Mouse (Mus musculus): ENCODE measurements around the gene Mia3. TPM values are rescaled to one million over a fixed set of nuclear protein-coding genes. Genes with fewer than 3 reads are reported as not detected.
A peak's percentile ranks its signal among the peaks of the same experiment; 100 is the strongest.
"Not testable (repeated sequence)": the region's sequence is repeated elsewhere in the genome, so short reads cannot be mapped to it uniquely, and the experiment has no call there.

Mia3 gene
- 116 and 133 TPM in 2 replicates for polyA plus RNA-seq (2016; fragmentation: Nextera tagmentation; extraction: Ambion mirVana)

DNA sequence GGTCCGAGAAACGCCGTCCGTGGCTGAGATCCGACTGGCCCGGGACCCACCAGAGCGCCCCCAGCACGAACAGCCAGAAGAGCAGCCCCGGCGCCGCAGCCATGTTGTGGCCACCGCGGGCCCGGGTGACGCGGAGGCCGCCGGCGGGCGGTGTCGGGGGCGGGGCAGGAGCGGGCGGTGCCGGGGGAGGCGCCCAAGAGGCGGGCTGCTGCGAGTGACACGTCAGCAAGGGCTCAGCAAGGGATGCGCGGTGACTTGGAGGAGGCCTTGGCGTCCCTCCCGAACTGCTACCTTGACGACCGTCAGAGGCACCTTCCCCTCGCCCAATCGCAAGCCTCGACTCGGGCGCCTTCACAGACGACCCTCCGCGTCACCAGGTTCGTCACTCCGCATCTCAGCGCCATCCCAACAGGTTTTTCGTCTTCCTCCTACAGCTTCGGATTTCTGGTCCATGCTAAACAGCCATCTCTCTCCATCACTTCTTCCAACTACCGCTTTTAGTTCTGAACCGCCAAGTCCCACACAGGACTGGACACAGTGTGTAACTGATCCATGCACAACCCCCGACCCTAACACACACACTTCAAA is at the start of gene Mia3:
TSS of gene Mia3 (minus strand) at position 127 of the 588 bp plus-strand sequence.
- WGBS, result under 1% methylated on average over 51 of the region's 51 CpGs
- Histone ChIP-seq H3K27ac (peak within 1 kb of the TSS; percentile 82), H3K9me3 (no peaks in the 10 kb centered on the region; the same call in 1 of the 2 replicates), H3K36me3 (peaks cover 13% of the 10 kb centered on the region), H3K9ac (replicated peaks) (peak within 1 kb of the TSS; percentile 90), H3K4me3 (replicated peaks) (peak within 1 kb of the TSS; percentile 94), H3K4me2 (peak within 1 kb of the TSS; percentile 78), H3K4me1 (replicated peaks) (peaks cover 18% of the 10 kb centered on the region), H3K27me3 (no peaks in the 10 kb centered on the region; the same call in 1 of the 2 replicates)
- peak; percentile 99 for ATAC-seq (ENCODE audit: insufficient number of reproducible peaks, insufficient read depth, low FRiP score, low TSS enrichment, low read depth)

GRCm38 (mm10) chr1:183417873-183418272 is 48.5 kb upstream of the Mia3 start, which contains the start of gene Hhipl2:
Gene Hhipl2 (plus strand): TSS chr1:183418215.
- Histone ChIP-seq H3K27me3 (no peaks in the 10 kb centered on the region), H3K4me2 (no peak within 1 kb of the TSS), H3K9ac (replicated peaks) (no peak within 1 kb of the TSS), H3K27ac (no peak within 1 kb of the TSS), H3K9me3 (0 out of 2 replicates have a peak, but pooled peaks cover 5% of the 10 kb centered on the region), H3K4me3 (replicated peaks) (no peak within 1 kb of the TSS), H3K4me1 (replicated peaks) (no peaks in the 10 kb centered on the region), H3K36me3 (no peaks in the 10 kb centered on the region)
- 78% methylated on average over 12 of the region's 12 CpGs for WGBS
- ATAC-seq (ENCODE audit: insufficient number of reproducible peaks, insufficient read depth, low FRiP score, low TSS enrichment, low read depth), result no peak

- Histone ChIP-seq H3K9me3 (0 out of 2 replicates have a peak, but pooled peaks cover 5% of the 10 kb centered on the region), H3K36me3 (peaks cover 30% of the 10 kb centered on the region), H3K9ac (replicated peaks) (no peak overlapping the region), H3K4me2 (no peak overlapping the region), H3K4me1 (replicated peaks) (no peaks in the 10 kb centered on the region), H3K27ac (no peak overlapping the region), H3K27me3 (no peaks in the 10 kb centered on the region), H3K4me3 (replicated peaks) (no peak overlapping the region)
- no peak for ATAC-seq (ENCODE audit: insufficient number of reproducible peaks, insufficient read depth, low FRiP score, low TSS enrichment, low read depth)
- WGBS, result 92% methylated on average over 15 of the region's 15 CpGs
Observed at GRCm38 (mm10) chr1:183414081-183414727, 44.9 kb upstream of the Mia3 start.

- H3K9me3 ChIP-seq, result no peaks in the 10 kb centered on the region
- no peak for ATAC-seq (ENCODE audit: insufficient number of reproducible peaks, insufficient read depth, low FRiP score, low TSS enrichment, low read depth)
- peaks cover 73% of the 10 kb centered on the region for H3K36me3 ChIP-seq
- no peak overlapping the region for H3K4me3 ChIP-seq (replicated peaks)
- H3K27ac ChIP-seq, result no peak overlapping the region
- H3K27me3 ChIP-seq, result no peaks in the 10 kb centered on the region
- 93% methylated on average over 3 of the region's 3 CpGs for WGBS
- H3K9ac ChIP-seq (replicated peaks), result no peak overlapping the region
- H3K4me1 ChIP-seq (replicated peaks), result no peaks in the 10 kb centered on the region
- H3K4me2 ChIP-seq, result no peak overlapping the region
Observed at GRCm38 (mm10) chr1:183403396-183403795, 34.0 kb upstream of the Mia3 start.

DNA sequence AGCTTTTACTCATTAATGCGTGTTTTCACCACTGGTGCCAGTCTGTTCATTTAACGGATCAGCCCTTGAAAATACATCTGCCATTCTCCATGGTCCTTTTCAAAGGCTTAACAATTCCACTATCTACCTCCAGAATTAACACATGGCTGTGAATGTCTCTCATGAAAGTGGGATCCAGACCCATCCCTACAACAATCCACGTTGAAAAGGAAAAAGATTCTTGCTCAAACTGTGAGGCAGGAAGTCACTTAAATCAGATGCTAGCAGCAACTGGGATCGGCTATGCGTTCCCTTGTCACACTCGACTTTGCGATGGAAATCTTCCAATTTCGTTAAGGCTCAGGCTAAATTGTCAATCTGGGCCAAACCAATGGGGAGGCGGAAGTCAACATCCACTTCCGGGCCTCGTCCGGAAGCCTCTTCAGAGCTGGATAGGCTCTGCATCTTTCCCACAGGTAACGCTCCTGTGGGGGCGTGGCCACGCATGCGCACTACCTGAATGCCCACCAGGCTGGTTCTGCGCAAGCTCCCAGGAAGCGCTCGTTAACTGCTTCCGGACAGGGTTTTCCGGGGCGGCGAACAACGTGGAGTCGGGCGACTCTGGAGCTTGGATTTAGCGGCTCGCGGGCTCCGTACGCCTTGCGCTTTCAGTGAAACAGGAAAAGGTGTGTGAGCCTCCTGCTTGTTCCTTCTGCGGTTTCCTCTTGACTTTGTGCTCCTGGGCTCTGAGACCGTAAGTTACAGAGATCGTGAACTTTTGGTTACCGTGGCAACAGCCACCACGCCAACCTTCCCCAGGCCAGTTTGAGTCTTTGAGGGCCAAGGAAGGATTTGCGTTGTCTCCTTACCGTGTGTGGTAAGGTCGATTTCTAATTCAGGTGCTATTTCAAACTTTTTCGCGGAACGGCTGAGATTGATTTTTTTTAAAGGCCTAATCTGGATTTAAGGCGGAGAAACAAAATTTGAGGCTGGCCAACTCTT is 19.4 kb upstream of the Mia3 start, which contains the start of gene Taf1a:
TSS of gene Taf1a (plus strand) at position 556 of the 981 bp plus-strand sequence.
- Histone ChIP-seq H3K27ac (peak within 1 kb of the TSS; percentile 36; the same call in 1 of the 2 replicates), H3K4me2 (peak within 1 kb of the TSS; percentile 78), H3K9me3 (no peaks in the 10 kb centered on the region), H3K36me3 (peaks cover 14% of the 10 kb centered on the region), H3K9ac (replicated peaks) (peak within 1 kb of the TSS; percentile 54), H3K27me3 (peaks cover 11% of the 10 kb centered on the region; the same call in 1 of the 2 replicates), H3K4me3 (replicated peaks) (peak within 1 kb of the TSS; percentile 67), H3K4me1 (replicated peaks) (peaks cover 6% of the 10 kb centered on the region)
- peak; percentile 97 for ATAC-seq (ENCODE audit: insufficient number of reproducible peaks, insufficient read depth, low FRiP score, low TSS enrichment, low read depth)
- 6% methylated on average over 44 of the region's 44 CpGs for WGBS

GRCm38 (mm10) chr1:183387421-183387820 is 18.1 kb upstream of the Mia3 start:
- peaks cover 14% of the 10 kb centered on the region; the same call in 1 of the 2 replicates for H3K27me3 ChIP-seq
- not testable (repeated sequence) for H3K4me2 ChIP-seq; H3K9me3 ChIP-seq; H3K36me3 ChIP-seq; H3K9ac ChIP-seq (replicated peaks); H3K4me1 ChIP-seq (replicated peaks); ATAC-seq (ENCODE audit: insufficient number of reproducible peaks, insufficient read depth, low FRiP score, low TSS enrichment, low read depth); H3K4me3 ChIP-seq (replicated peaks); H3K27ac ChIP-seq
- 88% methylated on average over 3 of the region's 3 CpGs for WGBS

DNA sequence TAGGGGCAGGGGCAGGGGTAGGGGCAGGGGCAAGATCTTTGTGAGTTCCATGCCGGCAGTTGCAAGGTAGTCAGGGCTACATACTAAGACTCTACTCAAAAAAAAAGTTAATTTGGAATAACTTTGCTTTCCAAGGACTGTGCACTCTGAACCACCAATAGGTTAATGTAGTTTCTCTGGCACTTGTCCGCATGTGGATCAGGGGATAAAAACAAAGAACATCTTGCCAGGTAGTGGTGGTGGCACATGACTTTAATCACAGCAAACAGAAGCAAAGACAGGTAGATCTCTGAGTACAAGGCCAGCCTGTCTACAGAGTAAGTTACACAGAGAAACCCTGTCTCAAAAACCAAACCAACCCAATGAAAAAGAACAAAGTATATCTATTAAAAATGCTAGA is 13.3 kb upstream of the Mia3 start:
- no peaks in the 10 kb centered on the region for H3K4me1 ChIP-seq (replicated peaks)
- no peak overlapping the region for H3K4me2 ChIP-seq
- 79% methylated on average over 2 of the region's 2 CpGs for WGBS
- H3K36me3 ChIP-seq, result no peaks in the 10 kb centered on the region
- no peak for ATAC-seq (ENCODE audit: insufficient number of reproducible peaks, insufficient read depth, low FRiP score, low TSS enrichment, low read depth)
- no peaks in the 10 kb centered on the region for H3K9me3 ChIP-seq
- H3K9ac ChIP-seq (replicated peaks), result no peak overlapping the region
- H3K27ac ChIP-seq, result no peak overlapping the region
- peaks cover 14% of the 10 kb centered on the region; the same call in 1 of the 2 replicates for H3K27me3 ChIP-seq
- H3K4me3 ChIP-seq (replicated peaks), result no peak overlapping the region

GRCm38 (mm10) chr1:183381816-183382215 is 12.5 kb upstream of the Mia3 start:
- Histone ChIP-seq H3K36me3 (no peaks in the 10 kb centered on the region), H3K9me3 (no peaks in the 10 kb centered on the region), H3K9ac (replicated peaks) (no peak overlapping the region), H3K4me3 (replicated peaks) (no peak overlapping the region), H3K27me3 (peaks cover 10% of the 10 kb centered on the region; the same call in 1 of the 2 replicates), H3K4me1 (replicated peaks) (no peaks in the 10 kb centered on the region), H3K27ac (no peak overlapping the region), H3K4me2 (no peak overlapping the region)
- ATAC-seq (ENCODE audit: insufficient number of reproducible peaks, insufficient read depth, low FRiP score, low TSS enrichment, low read depth), result no peak
- 80% methylated on average over 5 of the region's 5 CpGs for WGBS

DNA sequence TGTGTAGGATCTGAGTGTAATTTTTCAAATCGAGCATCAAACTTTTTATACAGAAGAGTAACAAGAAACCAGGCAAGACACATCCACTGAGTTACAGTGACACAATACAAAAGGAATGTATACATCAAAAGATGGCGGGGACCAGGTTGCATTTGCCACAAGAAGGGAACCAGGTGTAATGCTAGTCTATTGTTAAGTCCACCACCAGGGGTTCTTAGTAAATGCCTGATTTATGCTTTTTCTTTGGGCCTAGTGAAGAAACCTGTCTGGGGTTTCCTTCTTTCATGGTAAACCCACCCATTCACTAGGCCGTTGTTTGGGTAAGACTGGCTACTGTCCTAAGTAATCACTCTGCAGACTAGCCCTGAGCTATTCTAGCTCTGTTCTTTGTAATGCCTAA is 10.0 kb upstream of the Mia3 start:
- H3K4me2 ChIP-seq; H3K9ac ChIP-seq (replicated peaks); H3K36me3 ChIP-seq; H3K27ac ChIP-seq; H3K4me1 ChIP-seq (replicated peaks); H3K27me3 ChIP-seq; H3K9me3 ChIP-seq; ATAC-seq (ENCODE audit: insufficient number of reproducible peaks, insufficient read depth, low FRiP score, low TSS enrichment, low read depth); H3K4me3 ChIP-seq (replicated peaks): not testable (repeated sequence)
- WGBS, result 85% methylated on average over 3 of the region's 3 CpGs

DNA sequence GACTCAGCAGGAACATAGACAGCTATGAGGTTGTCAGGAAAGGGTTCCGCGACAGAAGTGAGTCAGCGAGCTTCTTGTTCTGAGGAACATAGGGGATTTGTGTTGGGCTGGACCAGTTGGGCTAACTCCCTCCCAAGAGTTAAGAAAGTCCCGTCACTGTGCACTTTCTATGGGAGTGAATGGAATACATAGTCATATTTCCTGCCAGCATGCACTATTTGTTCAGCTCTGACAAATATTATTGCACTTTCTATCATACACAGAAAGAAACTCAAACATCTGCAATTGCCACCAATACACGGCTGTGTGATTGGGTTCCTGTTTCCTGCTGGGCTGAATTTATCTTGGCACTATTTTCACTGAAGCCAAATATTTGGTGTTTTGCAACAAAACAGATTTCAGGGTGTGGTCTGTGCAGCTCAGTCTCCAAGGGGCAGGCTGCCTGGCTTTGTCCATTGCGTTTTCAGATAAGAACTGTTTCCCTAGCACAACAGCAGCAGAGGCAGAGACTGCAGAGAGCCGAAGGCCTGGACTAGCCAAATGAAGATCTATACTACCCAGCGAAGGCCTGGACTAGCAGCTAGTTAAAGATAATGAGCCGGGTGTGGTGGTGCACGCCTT is 9.1 kb upstream of the Mia3 start:
- H3K4me1 ChIP-seq (replicated peaks), result no peaks in the 10 kb centered on the region
- H3K9ac ChIP-seq (replicated peaks), result no peak overlapping the region
- H3K27me3 ChIP-seq, result peaks cover 2% of the 10 kb centered on the region; the same call in 1 of the 2 replicates
- H3K4me2 ChIP-seq, result no peak overlapping the region
- 87% methylated on average over 10 of the region's 10 CpGs for WGBS
- no peaks in the 10 kb centered on the region; the same call in 1 of the 2 replicates for H3K9me3 ChIP-seq
- H3K4me3 ChIP-seq (replicated peaks), result no peak overlapping the region
- no peak overlapping the region for H3K27ac ChIP-seq
- no peak for ATAC-seq (ENCODE audit: insufficient number of reproducible peaks, insufficient read depth, low FRiP score, low TSS enrichment, low read depth)
- H3K36me3 ChIP-seq, result no peaks in the 10 kb centered on the region
